Mouse (Mus musculus) limb, embryonic 13.5 days (tissue): Measurements from ENCODE around the gene Fbxo47. TPM values are rescaled to one million over a fixed set of nuclear protein-coding genes. Genes with fewer than 3 reads are reported as not detected.

Experiments used
- ATAC-seq: fragments of 200-750 bp; cut with Nextera tagmentation; 2 replicates; pipeline ENCODE4 v1.8.0; 2017; ENCODE audit warnings: low read depth, moderate number of reproducible peaks, moderate TSS enrichment; ENCODE audit not compliant: low FRiP score
- H3K27ac ChIP-seq: fragments of 300-500 bp; sonication (generic); 2 replicates; pipeline ENCODE4 v1.5.1; 2015; ENCODE audit warnings: inconsistent platforms, mild to moderate bottlenecking, moderate library complexity
- H3K27me3 ChIP-seq: fragments of 300-500 bp; sonication (generic); 2 replicates; pipeline ENCODE4 v1.6.1; 2015; ENCODE audit warnings: mild to moderate bottlenecking, inconsistent platforms
- H3K36me3 ChIP-seq: fragments of 300-500 bp; sonication (generic); 2 replicates; pipeline ENCODE4 v1.6.1; 2015; ENCODE audit warnings: inconsistent platforms, mild to moderate bottlenecking, moderate library complexity
- H3K4me1 ChIP-seq: fragments of 300-500 bp; sonication (generic); 2 replicates; pipeline ENCODE4 v1.6.1; 2015; ENCODE audit warnings: inconsistent platforms
- H3K4me2 ChIP-seq: fragments of 300-500 bp; sonication (generic); replicated peaks from 2 replicates; pipeline ENCODE4 v1.6.1; 2015; ENCODE audit warnings: inconsistent platforms, mild to moderate bottlenecking, moderate library complexity
- H3K4me3 ChIP-seq: fragments of 300-500 bp; sonication (generic); 2 replicates; pipeline ENCODE4 v1.5.1; 2015; ENCODE audit warnings: moderate library complexity, mild to moderate bottlenecking, inconsistent platforms
- H3K9ac ChIP-seq: fragments of 300-500 bp; sonication (generic); 2 replicates; pipeline ENCODE4 v1.6.1; 2015; ENCODE audit warnings: mild to moderate bottlenecking, inconsistent platforms
- H3K9me3 ChIP-seq: fragments of 300-500 bp; sonication (generic); 2 replicates; pipeline ENCODE4 v1.6.1; 2016; ENCODE audit warnings: inconsistent platforms
- WGBS: fragments of 180-500 bp; shearing (Covaris S2); methylation state at CpG from one replicate; pipeline ENCODE4 v1.1.7; 2015; 5-methylcytosine and 5-hydroxymethylcytosine counted together
- polyA plus RNA-seq: library from polyadenylated mRNA; unstranded; fragments of >200 nt; fragmentation: Nextera tagmentation; extraction: Ambion mirVana; gene quantifications from 2 replicates; pipeline ENCODE4 v1.2.1, GENCODE M21; 2015

Gene Fbxo47
- 0.37 and 0.63 TPM in 2 replicates for polyA plus RNA-seq

DNA sequence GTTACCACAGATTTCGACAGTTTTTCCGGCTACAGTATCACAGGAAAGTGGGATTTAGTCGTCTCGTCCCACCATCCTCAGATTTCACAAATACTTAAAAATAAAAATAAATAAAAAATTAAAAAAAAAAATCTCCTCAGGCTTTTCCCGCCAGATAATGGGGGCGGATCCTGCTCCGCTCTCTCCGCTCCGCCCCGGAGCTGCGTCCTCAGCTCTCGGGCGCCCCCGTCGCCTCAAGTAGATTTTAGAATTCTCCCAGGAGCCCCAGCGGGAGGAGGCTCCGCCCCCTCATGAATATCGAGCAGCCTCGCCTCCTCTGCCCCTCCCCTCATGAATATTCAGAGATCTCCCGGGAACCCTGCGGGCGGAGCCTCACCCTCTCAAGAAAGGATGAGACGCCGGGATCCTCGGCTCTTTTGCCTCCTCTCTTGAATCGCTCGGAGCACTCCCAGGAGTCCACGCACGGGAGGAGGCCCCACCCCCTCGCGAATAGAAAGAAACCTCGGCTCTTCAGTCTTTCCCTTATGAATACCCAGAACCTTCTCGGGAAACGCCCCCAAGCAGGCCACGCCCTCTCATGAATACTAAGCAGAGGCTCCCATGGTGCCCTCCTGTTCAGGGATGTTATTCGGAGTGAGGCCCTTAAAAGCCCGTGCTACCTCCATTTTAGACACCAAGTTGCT is at the start of gene Fbxo47:
Gene Fbxo47 (minus strand): TSS at position 237 of the 683 bp plus-strand sequence.
- Histone ChIP-seq H3K36me3 (no peaks in the 10 kb centered on the region), H3K9me3 (0 out of 2 replicates have a peak, but pooled peaks cover 6% of the 10 kb centered on the region), H3K4me1 (0 out of 2 replicates have a peak, but pooled peaks cover 3% of the 10 kb centered on the region), H3K27ac (peak within 1 kb of the TSS; percentile 80), H3K27me3 (no peaks in the 10 kb centered on the region), H3K4me2 (peak within 1 kb of the TSS; percentile 66), H3K4me3 (peak within 1 kb of the TSS; percentile 61), H3K9ac (peak within 1 kb of the TSS; percentile 64)
- under 1% methylated on average over 37 of the region's 37 CpGs for WGBS
- peak; percentile 95 for ATAC-seq

DNA sequence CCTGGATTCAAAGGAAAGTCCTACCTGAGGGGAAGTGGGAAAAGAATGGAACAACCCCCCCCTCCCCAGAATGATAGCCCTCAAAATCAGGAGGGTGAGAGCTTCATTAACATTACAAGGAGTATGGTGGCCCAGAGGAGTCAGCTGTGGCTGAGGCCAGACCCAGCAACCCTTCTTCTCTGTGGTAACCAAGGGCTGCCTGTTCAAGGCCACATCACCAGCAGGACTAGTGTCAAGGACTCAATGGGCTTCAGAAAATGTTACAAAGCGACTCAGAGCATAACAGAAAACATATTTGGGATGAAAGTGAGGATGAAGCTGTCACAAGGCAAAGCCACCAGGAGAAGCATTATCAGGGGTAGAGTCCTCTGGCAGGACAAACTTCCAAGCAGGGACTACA is 49.6 kb upstream of the Fbxo47 start:
- Histone ChIP-seq H3K4me2 (no peak overlapping the region), H3K9me3 (no peaks in the 10 kb centered on the region; the same call in 1 of the 2 replicates), H3K4me1 (peaks cover 5% of the 10 kb centered on the region; the same call in 1 of the 2 replicates), H3K27ac (no peak overlapping the region), H3K4me3 (no peak overlapping the region), H3K27me3 (no peaks in the 10 kb centered on the region), H3K9ac (no peak overlapping the region), H3K36me3 (no peaks in the 10 kb centered on the region)
- 80% methylated on average over 1 of the region's 1 CpGs for WGBS
- no peak for ATAC-seq

DNA sequence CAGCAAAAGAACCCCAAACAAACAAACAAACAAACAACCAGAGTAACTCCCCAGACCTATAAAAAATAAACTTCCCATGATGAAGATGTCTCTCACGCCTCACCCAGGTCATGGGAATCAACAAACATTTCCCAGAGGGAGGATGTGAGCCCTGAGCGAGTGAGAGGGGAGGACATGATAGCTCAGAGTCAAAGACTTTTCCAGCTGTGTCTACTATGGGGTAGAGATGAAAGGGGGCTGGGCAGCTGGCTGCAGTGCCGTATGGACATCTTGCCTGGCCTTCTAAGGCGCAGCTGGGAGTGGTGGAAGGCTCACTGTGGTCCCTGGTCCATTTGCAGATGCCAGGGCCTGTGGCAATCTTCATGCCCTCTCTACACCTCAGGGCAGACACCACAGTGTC is 45.0 kb upstream of the Fbxo47 start:
- Histone ChIP-seq H3K36me3 (no peaks in the 10 kb centered on the region), H3K9ac (0 out of 2 replicates have a peak overlapping the region, but pooled peaks have one; percentile 4), H3K4me1 (no peaks in the 10 kb centered on the region), H3K27ac (no peak overlapping the region), H3K4me2 (no peak overlapping the region), H3K27me3 (no peaks in the 10 kb centered on the region), H3K4me3 (no peak overlapping the region), H3K9me3 (no peaks in the 10 kb centered on the region; the same call in 1 of the 2 replicates)
- no peak for ATAC-seq
- 68% methylated on average over 4 of the region's 4 CpGs for WGBS

DNA sequence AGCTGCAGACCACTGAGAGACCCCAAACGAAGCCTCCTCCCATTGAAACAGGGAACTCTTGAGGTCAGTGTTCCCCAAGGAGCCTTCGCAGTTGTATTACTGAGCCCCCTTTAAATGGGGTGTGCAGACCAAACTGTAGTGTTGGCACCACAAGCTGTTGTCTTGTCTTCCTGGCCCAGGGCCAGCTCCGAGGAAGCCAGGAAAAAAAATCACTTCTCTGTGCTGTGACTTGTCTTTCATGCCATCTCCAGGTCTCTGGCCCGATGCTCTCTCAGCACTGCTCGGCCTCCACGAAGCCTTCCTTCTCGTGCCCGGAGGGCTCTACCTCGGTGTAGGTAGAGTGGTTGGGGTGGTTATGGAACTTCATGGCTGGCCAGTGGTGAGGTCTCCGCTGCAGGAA is 40.3 kb upstream of the Fbxo47 start:
- Histone ChIP-seq H3K9ac (no peak overlapping the region), H3K36me3 (no peaks in the 10 kb centered on the region), H3K27me3 (no peaks in the 10 kb centered on the region), H3K4me1 (no peaks in the 10 kb centered on the region), H3K9me3 (no peaks in the 10 kb centered on the region), H3K4me3 (no peak overlapping the region), H3K27ac (no peak overlapping the region), H3K4me2 (no peak overlapping the region)
- ATAC-seq, result no peak
- 91% methylated on average over 10 of the region's 10 CpGs for WGBS

DNA sequence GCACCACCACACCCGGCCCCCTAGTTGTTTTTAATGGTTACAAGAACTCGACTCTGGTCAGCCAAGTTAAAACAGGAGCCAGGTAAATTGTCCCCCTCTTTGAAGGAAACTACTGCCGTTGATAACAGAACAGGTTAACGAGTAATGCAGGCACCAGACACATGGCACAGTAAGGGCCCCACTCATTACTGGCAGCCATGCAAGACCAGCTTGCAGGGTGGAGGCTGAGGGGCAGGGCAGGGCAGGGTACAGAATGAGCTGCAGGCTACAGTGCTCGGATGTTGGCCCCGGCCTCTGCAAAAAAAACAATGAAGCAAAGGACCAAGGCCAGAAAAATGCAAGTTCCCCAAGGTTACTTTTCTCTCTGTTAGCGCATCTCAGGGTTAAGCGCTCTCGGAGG is 39.7 kb upstream of the Fbxo47 start:
- Histone ChIP-seq H3K27ac (no peak overlapping the region), H3K9ac (no peak overlapping the region), H3K4me1 (no peaks in the 10 kb centered on the region), H3K4me3 (no peak overlapping the region), H3K4me2 (no peak overlapping the region), H3K36me3 (no peaks in the 10 kb centered on the region), H3K27me3 (no peaks in the 10 kb centered on the region), H3K9me3 (no peaks in the 10 kb centered on the region)
- no peak for ATAC-seq
- WGBS, result 71% methylated on average over 9 of the region's 9 CpGs

DNA sequence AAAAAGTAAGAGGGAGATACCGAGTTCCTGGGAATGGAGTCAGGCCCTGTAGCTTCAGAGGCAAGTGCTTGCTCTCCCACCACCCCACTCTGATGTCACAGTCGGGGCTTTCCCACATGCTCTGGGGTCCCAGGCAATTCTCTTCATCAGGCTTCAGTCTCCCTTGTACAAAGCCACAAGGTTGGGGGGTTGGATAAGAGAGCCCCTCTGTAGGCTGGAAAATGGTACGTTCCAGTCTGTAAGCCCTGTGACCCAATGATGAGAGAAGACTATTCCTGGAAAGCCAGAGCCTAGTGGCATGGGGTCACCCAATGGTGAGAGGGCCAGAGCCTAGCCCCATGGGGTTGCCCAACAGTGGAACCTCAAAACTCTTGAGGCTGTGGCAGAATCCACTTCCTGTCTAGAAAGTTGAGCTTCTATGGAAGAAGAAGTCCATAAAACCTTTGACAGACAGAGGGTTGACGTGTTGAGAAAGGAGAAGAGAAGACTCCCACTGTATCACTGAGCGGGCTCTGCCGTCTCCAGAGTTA is 32.1 kb upstream of the Fbxo47 start:
- no peak for ATAC-seq
- Histone ChIP-seq H3K27me3 (no peaks in the 10 kb centered on the region), H3K27ac (no peak overlapping the region), H3K9ac (no peak overlapping the region), H3K36me3 (no peaks in the 10 kb centered on the region), H3K4me3 (no peak overlapping the region), H3K4me2 (no peak overlapping the region), H3K9me3 (no peaks in the 10 kb centered on the region), H3K4me1 (no peaks in the 10 kb centered on the region)
- 91% methylated on average over 6 of the region's 6 CpGs for WGBS

DNA sequence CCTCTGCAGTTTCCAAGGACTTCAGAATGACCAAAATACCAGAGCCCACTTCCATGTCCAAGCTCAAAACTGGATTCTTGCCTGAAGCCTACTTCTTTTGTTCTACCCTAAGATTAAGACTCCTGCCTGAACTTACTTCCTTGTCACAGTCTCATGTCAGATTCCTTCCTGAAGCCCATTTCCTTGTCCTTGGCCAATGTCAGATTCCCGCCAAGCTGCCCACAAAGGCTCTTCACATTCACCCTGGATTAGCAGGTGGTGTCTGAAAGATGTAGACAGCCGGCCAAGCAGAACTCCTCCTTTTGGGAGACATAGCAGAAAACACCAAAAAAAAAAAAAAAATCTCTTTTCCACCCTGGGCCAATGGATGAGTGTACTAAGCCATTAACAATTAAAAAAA is 31.5 kb upstream of the Fbxo47 start:
- Histone ChIP-seq H3K9ac (no peak overlapping the region), H3K27me3 (no peaks in the 10 kb centered on the region), H3K4me3 (no peak overlapping the region), H3K27ac (no peak overlapping the region), H3K4me1 (no peaks in the 10 kb centered on the region), H3K4me2 (no peak overlapping the region), H3K9me3 (no peaks in the 10 kb centered on the region), H3K36me3 (no peaks in the 10 kb centered on the region)
- WGBS, result 88% methylated on average over 2 of the region's 2 CpGs
- ATAC-seq, result no peak

DNA sequence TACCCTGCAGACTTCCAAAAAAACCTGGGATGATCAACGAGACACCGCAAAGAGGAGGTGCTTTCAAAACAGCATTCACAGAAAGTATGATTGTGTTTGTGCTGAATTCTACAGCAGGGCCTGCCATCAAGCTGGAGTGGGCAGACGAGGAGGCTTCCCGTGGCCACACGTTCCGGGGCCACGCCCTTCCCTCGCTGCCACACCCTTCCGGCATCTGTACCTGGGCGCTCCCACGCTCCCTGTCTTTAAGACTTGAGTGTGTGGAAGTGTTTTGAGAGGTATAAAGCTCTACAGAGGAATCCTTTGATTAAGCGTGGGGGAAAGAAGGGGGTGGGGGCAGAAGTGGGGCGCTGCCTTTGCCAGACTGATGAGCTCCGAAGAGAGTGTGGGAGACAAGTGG is 29.2 kb upstream of the Fbxo47 start:
- no peak overlapping the region for H3K4me2 ChIP-seq
- H3K9me3 ChIP-seq, result no peaks in the 10 kb centered on the region
- H3K36me3 ChIP-seq, result no peaks in the 10 kb centered on the region
- no peaks in the 10 kb centered on the region for H3K4me1 ChIP-seq
- ATAC-seq, result no peak
- H3K4me3 ChIP-seq, result no peak overlapping the region
- WGBS, result 88% methylated on average over 14 of the region's 14 CpGs
- no peak overlapping the region for H3K9ac ChIP-seq
- H3K27ac ChIP-seq, result no peak overlapping the region
- H3K27me3 ChIP-seq, result no peaks in the 10 kb centered on the region

DNA sequence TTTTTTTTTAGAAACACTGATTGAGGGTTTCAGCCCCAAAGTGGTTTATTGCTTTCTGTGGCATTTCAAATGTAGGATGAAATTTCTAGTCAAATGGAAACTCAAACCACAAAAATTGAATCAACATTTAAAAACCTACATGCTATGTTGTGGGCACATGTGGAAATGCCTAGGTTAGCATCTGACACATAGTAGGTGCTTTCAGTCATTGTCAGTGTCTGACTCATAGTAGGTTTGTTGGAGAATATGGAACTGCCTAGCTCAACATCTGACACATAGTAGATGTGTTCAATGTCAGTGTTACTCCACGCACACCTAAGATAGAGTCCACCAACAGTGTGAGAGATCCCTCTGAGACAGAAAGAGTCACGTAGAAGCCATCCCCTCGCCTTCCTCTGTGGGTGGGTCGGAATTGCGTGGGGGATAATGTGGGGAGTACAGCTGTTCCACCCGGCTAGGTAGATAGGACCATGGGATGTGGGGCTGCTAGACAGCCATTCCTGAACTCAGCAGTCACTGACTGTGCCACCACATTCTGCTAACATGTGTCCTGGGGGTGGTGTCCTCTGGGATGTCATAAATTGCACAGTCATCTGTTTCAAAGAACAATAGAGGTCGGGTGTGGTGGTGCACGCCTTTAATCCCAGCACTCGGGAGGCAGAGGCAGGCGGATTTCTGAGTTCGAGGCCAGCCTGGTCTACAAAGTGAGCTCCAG is 24.8 kb upstream of the Fbxo47 start:
- H3K4me3 ChIP-seq, result no peak overlapping the region
- 87% methylated on average over 11 of the region's 11 CpGs for WGBS
- no peak for ATAC-seq
- H3K9ac ChIP-seq, result no peak overlapping the region
- H3K9me3 ChIP-seq, result no peaks in the 10 kb centered on the region
- H3K4me2 ChIP-seq, result no peak overlapping the region
- no peaks in the 10 kb centered on the region for H3K27me3 ChIP-seq
- H3K27ac ChIP-seq, result no peak overlapping the region
- H3K36me3 ChIP-seq, result no peaks in the 10 kb centered on the region
- H3K4me1 ChIP-seq, result no peaks in the 10 kb centered on the region

DNA sequence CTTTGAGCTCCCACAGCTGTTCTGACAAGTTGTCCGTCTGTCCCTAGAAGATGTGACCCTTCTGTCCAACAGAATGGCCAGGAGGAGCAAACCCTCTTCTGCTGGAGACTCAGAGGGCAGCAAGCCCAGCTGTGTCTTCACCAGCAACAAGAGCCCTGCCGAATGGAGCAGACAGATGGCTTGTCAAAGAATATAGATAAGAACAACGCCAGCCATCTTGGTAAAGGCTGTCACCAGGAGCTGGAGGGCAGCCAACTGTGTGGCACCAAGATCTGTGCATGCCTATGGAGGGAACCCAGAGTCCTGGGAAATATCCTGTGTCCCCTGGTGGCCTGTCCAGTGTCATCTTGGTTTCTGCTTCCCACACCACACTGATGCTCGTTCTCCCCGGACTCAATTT is 24.0 kb upstream of the Fbxo47 start:
- H3K9me3 ChIP-seq, result no peaks in the 10 kb centered on the region
- no peak overlapping the region for H3K4me3 ChIP-seq
- H3K9ac ChIP-seq, result no peak overlapping the region
- 85% methylated on average over 5 of the region's 5 CpGs for WGBS
- no peak overlapping the region for H3K27ac ChIP-seq
- no peaks in the 10 kb centered on the region for H3K4me1 ChIP-seq
- no peak overlapping the region for H3K4me2 ChIP-seq
- no peaks in the 10 kb centered on the region for H3K27me3 ChIP-seq
- no peak for ATAC-seq
- H3K36me3 ChIP-seq, result no peaks in the 10 kb centered on the region

DNA sequence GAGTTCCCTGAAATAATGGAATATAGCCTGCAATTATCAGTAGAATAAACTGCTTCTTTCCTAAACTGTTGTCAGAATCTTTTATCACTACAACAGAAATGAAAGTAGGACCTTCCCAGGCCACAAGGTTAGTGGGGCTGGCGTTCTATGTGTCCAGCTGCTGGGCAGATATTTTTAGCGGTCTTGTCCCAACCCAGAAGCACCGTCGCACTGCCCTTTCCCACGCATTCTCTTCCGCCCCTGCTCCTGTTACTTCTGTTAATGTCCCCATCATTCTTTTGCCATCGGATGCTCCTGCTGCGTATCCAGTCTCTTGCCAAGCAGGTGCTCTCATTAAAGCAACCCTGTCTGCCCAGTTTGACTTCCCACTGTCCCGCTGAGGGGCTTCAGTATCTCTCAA is 23.0 kb upstream of the Fbxo47 start:
- Histone ChIP-seq H3K4me2 (no peak overlapping the region), H3K4me1 (no peaks in the 10 kb centered on the region), H3K9ac (no peak overlapping the region), H3K4me3 (no peak overlapping the region), H3K9me3 (no peaks in the 10 kb centered on the region), H3K36me3 (no peaks in the 10 kb centered on the region), H3K27me3 (no peaks in the 10 kb centered on the region), H3K27ac (no peak overlapping the region)
- WGBS, result 84% methylated on average over 9 of the region's 9 CpGs
- ATAC-seq, result no peak

DNA sequence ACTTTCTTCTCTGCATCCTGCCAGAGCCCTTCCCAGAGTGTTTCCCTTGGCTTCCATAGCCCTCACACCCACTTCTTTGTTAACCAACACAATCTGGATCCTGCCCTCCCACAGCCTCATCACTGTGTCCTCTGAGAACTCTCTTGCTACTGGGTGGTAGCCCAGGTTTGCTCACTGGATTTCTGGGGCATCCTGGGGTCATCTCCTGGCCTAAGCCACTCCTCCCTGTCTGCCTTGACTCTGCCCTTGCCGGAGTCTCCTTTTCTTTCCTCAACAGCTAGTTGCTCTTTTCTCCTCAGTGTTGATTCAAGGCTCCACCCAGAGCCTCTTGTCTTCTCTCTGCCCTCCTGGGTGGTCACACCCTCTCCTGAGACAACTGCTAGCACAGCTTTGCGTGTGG is 22.0 kb upstream of the Fbxo47 start:
- H3K4me3 ChIP-seq, result no peak overlapping the region
- no peaks in the 10 kb centered on the region for H3K27me3 ChIP-seq
- no peak overlapping the region for H3K27ac ChIP-seq
- H3K9me3 ChIP-seq, result no peaks in the 10 kb centered on the region
- H3K36me3 ChIP-seq, result no peaks in the 10 kb centered on the region
- H3K4me2 ChIP-seq, result no peak overlapping the region
- H3K9ac ChIP-seq, result no peak overlapping the region
- no peak for ATAC-seq
- WGBS, result 53% methylated on average over 2 of the region's 2 CpGs
- no peaks in the 10 kb centered on the region for H3K4me1 ChIP-seq
